22 mouse cellular contexts compared by ENCODE assay signal in genomic region chr15:77844048-77844447, GRCm38 (mm10). TPM values are rescaled to one million over a fixed set of nuclear protein-coding genes. Genes with fewer than 3 reads are reported as not detected.
DNase-seq lines count a peak whose midpoint lies in the region; TF ChIP-seq lines count a peak whose summit lies in the region.
"Had no signal": no experiment of that assay in that cellular context is flagged by ENCODE, and none has a peak within 500 bp of the region (broad histone marks: within the 10 kb centered on the region; RNA-seq: fewer than 3 reads in every experiment).

No protein-coding gene starts in this region.

- in situ Hi-C loops in ES-E14 (cut with MboI; ENCODE audit: low sequenced_read_pairs in 2 of 2, unreplicated experiment in 2 of 2) = no loop called here

- peaks cover 16 to 18% of the 10 kb centered on the region in 2 experiments for H3K4me1 ChIP-seq in ES-E14 (ENCODE audit: control insufficient read depth in 2 of 2, insufficient read depth in 2 of 2, low read length in 2 of 2, poor library complexity in 1 of 2)
- H3K4me1 ChIP-seq in embryonic fibroblast, embryonic 13.5 days (ENCODE audit: control insufficient read depth, insufficient read depth, low read length) = no peaks in the 10 kb centered on the region
- peaks cover 38% of the 10 kb centered on the region for H3K4me1 ChIP-seq in hindbrain, embryonic 10.5 days (replicated peaks)

- H3K9ac ChIP-seq in ES-E14 (ENCODE audit: insufficient read depth, low read depth, low read length, poor library complexity, severe bottlenecking) = no peak overlapping the region
- H3K9ac ChIP-seq: forebrain, postnatal 0 days; heart, embryonic 12.5 days; heart, embryonic 15.5 days; hindbrain, embryonic 12.5 days; hindbrain, embryonic 15.5 days had no signal

- H3K27ac ChIP-seq in ES-E14 (ENCODE audit: insufficient read depth, low read depth, low read length, poor library complexity, severe bottlenecking) = no peak overlapping the region
- peak overlapping the region; percentile 37; the same call in 1 of the 2 replicates for H3K27ac ChIP-seq in embryonic fibroblast, embryonic 13.5 days (ENCODE audit: insufficient read depth, low read length)
- no peak overlapping the region for H3K27ac ChIP-seq in hindbrain, embryonic 10.5 days
- H3K27ac ChIP-seq: gastrocnemius, adult 2 months; heart, embryonic 15.5 days; hindbrain, embryonic 12.5 days; hindbrain, embryonic 15.5 days had no signal

- intact Hi-C loops in heart, postnatal 10 days (cut with DNase I) = loop anchor here (5.0 kb wide), 1 partner anchor 68 kb away; no protein-coding TSS in a partner anchor

- H3K27me3 ChIP-seq in hindbrain, embryonic 10.5 days (ENCODE audit: insufficient read depth, poor library complexity, severe bottlenecking) = 0 out of 2 replicates have a peak, but pooled peaks cover 5% of the 10 kb centered on the region
- H3K27me3 ChIP-seq: heart, embryonic 12.5 days; heart, embryonic 15.5 days; hindbrain, embryonic 12.5 days; hindbrain, embryonic 15.5 days had no signal

- 84% methylated on average over 6 of the region's 6 CpGs for WGBS in hindbrain, embryonic 10.5 days

- H3K4me3 ChIP-seq in ES-E14 (ENCODE audit: insufficient read depth in 1 of 2, low read depth in 1 of 2, low read length in 2 of 2, poor library complexity in 1 of 2, severe bottlenecking in 1 of 2) = no peak overlapping the region
- H3K4me3 ChIP-seq in embryonic fibroblast, embryonic 13.5 days (ENCODE audit: insufficient read depth, low read length) = no peak overlapping the region
- no peak overlapping the region for H3K4me3 ChIP-seq in hindbrain, embryonic 10.5 days
- H3K4me3 ChIP-seq: gastrocnemius, adult 2 months; heart, embryonic 12.5 days; heart, embryonic 15.5 days; hindbrain, embryonic 12.5 days; hindbrain, embryonic 15.5 days had no signal

- no peak for TF ChIP-seq CTCF in embryonic fibroblast, embryonic 13.5 days (IDR thresholded peaks at IDR 0.05; ENCODE audit: borderline replicate concordance, insufficient read depth, low read length)

- H3K9me3 ChIP-seq in ES-E14 (ENCODE audit: control insufficient read depth, insufficient read depth, low read depth, low read length) = no peaks in the 10 kb centered on the region
- no peaks in the 10 kb centered on the region for H3K9me3 ChIP-seq in hindbrain, embryonic 10.5 days
- H3K9me3 ChIP-seq: G1E; heart, embryonic 12.5 days; heart, embryonic 15.5 days; hindbrain, embryonic 12.5 days; hindbrain, embryonic 15.5 days had no signal

- peak; percentile 87 for DNase-seq in heart, adult 11 months
- no peak for DNase-seq in heart, postnatal 10 days
- DNase-seq in CD4-positive helper T cell, adult 2 months (ENCODE audit: low read depth, low spot score) = peak; percentile 14
- no peak for DNase-seq in ES-E14 (ENCODE audit: low read depth, low spot score)
- DNase-seq in testis, postnatal 14 days (ENCODE audit: low spot score) = no peak
- DNase-seq in hindbrain, embryonic 10.5 days (ENCODE audit: low spot score) = no peak
- DNase-seq: adrenal gland, postnatal 14 days; cerebellum, adult 11 months; cerebellum, postnatal 14 days; forebrain, postnatal 0 days; gastrocnemius, adult 2 months; gastrocnemius, postnatal 14 days; heart, adult 18-20 months; heart, postnatal 14 days; heart, postnatal 4 days; kidney, adult 2 months had no signal

- TF ChIP-seq POLR2A in embryonic fibroblast, embryonic 13.5 days (IDR thresholded peaks at IDR 0.05; ENCODE audit: low read depth, low read length) = no peak

- H3K36me3 ChIP-seq in ES-E14 (ENCODE audit: control insufficient read depth, insufficient read depth, low read length, poor library complexity, severe bottlenecking) = no peaks in the 10 kb centered on the region
- H3K36me3 ChIP-seq in hindbrain, embryonic 10.5 days = no peaks in the 10 kb centered on the region
- H3K36me3 ChIP-seq: heart, embryonic 12.5 days; heart, embryonic 15.5 days; hindbrain, embryonic 12.5 days; hindbrain, embryonic 15.5 days had no signal

TF ChIP-seq in ES-E14, 5 proteins besides CTCF, POLR2A, EP300 and RAD21:
- TF ChIP-seq ZC3H11A (IDR thresholded peaks at IDR 0.05; ENCODE audit: borderline replicate concordance, low read depth, low read length) (no peak), MAFK (IDR thresholded peaks at IDR 0.05; ENCODE audit: insufficient read depth, low read depth, low read length) (peak; percentile 54; the same call in 1 of the 2 replicates), ZNF384 (IDR thresholded peaks at IDR 0.05; ENCODE audit: low read depth, low read length) (no peak), HCFC1 (IDR thresholded peaks at IDR 0.05; ENCODE audit: borderline replicate concordance, insufficient read depth, low read length) (no peak), CHD2 (IDR thresholded peaks at IDR 0.05; ENCODE audit: low read depth, low read length) (no peak)

RNA-seq across cellular contexts. Expression of gene Myh9, which starts 2.1 kb away (rescaled TPM):
- 100 to 1,000 TPM; 206 to 221 TPM for total RNA-seq in heart, postnatal 10 days (2021)
- 146 and 152 TPM in 2 replicates for total RNA-seq in ES-E14 (2012; rRNA removed)
- 718 and 1,071 TPM in 2 replicates for polyA plus RNA-seq in embryonic fibroblast, embryonic 13.5 days (2011; ENCODE audit: insufficient read length, low read depth, missing spikeins)
- polyA plus RNA-seq in hindbrain, embryonic 10.5 days (2016; fragmentation: Nextera tagmentation; extraction: Ambion mirVana) = 32.7 and 38.4 TPM in 2 replicates

Comparison
In these comparisons a context has a peak if more than half of its experiments do, and no peak if none do; other contexts are left out.
1. DNase-seq: peak in heart, adult 11 months (single experiment) and CD4-positive helper T cell, adult 2 months (single experiment); none in heart, postnatal 10 days (0 of 2), ES-E14 (single experiment), testis, postnatal 14 days (single experiment) and hindbrain, embryonic 10.5 days (single experiment).